Mouse (Mus musculus) G1E (cell line): ENCODE measurements around the gene Trim37.

Experiments
- CTCF ChIP-seq: IDR thresholded peaks from 2 replicates; pipeline ENCODE4 v1.5.1; 2012; ENCODE audit warnings: low read depth, low read length, inconsistent platforms, mixed read lengths
- GATA1 ChIP-seq: IDR thresholded peaks from 2 replicates; pipeline ENCODE4 v1.6.1; 2012; ENCODE audit warnings: borderline replicate concordance, low read length, inconsistent platforms, mixed read lengths

DNA sequence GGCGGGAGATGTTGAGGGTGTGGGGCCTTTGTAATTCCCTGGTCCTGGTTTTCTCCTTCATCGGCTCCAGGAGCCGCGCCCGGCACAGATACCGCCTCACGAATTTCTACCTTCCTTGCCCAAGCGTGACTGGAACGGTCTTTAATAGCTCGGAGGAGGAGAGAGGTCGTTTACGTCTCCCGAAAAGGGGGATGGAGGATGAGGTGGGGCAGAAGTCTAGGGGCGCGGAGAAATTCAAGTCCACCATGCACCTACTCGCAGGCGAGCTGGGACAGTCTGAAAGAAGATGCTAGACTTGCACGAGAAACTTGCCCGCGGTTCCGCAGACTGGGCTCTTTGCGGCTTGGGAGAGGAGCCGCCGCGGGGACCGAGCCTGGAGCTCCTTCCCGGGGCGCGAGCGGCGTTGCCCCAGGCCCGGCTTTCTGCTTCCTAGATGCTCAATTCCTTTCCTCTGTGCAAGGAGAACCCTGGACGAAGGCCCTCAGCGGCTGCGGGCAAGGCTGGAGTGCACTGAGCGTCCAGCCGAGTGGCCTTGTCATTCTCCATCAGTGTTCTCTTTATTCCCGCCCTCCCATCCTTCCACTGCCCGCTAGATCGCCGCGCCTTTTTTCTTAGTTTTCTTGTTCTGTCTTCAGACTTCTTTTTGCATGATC, 17.2 kb upstream of the Trim37 start:
- TF ChIP-seq CTCF (no peak), GATA1 (no peak)
